Mouse (Mus musculus) neural tube, embryonic 11.5 days (tissue): ENCODE measurements around the gene Atp6v1fnb. TPM values are rescaled to one million over a fixed set of nuclear protein-coding genes. Genes with fewer than 3 reads are reported as not detected.

Experiments used
- ATAC-seq: fragments of 200-750 bp; cut with Nextera tagmentation; 2 replicates; pipeline ENCODE4 v1.8.0; 2017; ENCODE audit warnings: moderate number of reproducible peaks, mild to moderate bottlenecking, moderate TSS enrichment, moderate library complexity; ENCODE audit not compliant: insufficient read depth, low FRiP score, low TSS enrichment
- DNase-seq: peaks from one replicate; pipeline ENCODE4 v3.0.0-alpha.2; 2015; ENCODE audit warnings: low spot score
- H3K27ac ChIP-seq: fragments of 300-500 bp; sonication (generic); 2 replicates; pipeline ENCODE4 v1.5.1; 2014; ENCODE audit warnings: low read depth, mild to moderate bottlenecking, low read length
- H3K27me3 ChIP-seq: fragments of 300-500 bp; sonication (generic); 2 replicates; pipeline ENCODE4 v1.6.1; 2014; ENCODE audit warnings: mild to moderate bottlenecking, low read length, mixed read lengths; ENCODE audit not compliant: control insufficient read depth, insufficient read depth
- H3K36me3 ChIP-seq: fragments of 300-500 bp; sonication (generic); 2 replicates; pipeline ENCODE4 v1.6.1; 2014; ENCODE audit warnings: mild to moderate bottlenecking, low read length, moderate library complexity, mixed read lengths; ENCODE audit not compliant: control insufficient read depth, insufficient read depth
- H3K4me1 ChIP-seq: fragments of 300-500 bp; sonication (generic); 2 replicates; pipeline ENCODE4 v1.6.1; 2014; ENCODE audit warnings: low read length, mixed read lengths; ENCODE audit not compliant: control insufficient read depth, insufficient read depth
- H3K4me2 ChIP-seq: fragments of 300-500 bp; sonication (generic); 2 replicates; pipeline ENCODE4 v1.6.1; 2014; ENCODE audit warnings: low read depth, mild to moderate bottlenecking, moderate library complexity
- H3K4me3 ChIP-seq: fragments of 300-500 bp; sonication (generic); 2 replicates; pipeline ENCODE4 v1.5.1; 2014; ENCODE audit warnings: low read depth, low read length
- H3K9ac ChIP-seq: fragments of 300-500 bp; sonication (generic); 2 replicates; pipeline ENCODE4 v1.6.1; 2014; ENCODE audit warnings: mild to moderate bottlenecking, low read length
- H3K9me3 ChIP-seq: fragments of 300-500 bp; sonication (generic); 2 replicates; pipeline ENCODE4 v1.6.1; 2016; ENCODE audit warnings: low read length; ENCODE audit not compliant: control insufficient read depth
- WGBS: fragments of 180-500 bp; shearing (Covaris S2); extraction: QIAGEN DNeasy Blood & Tissue Kit; methylation state at CpG from one replicate; pipeline ENCODE4 v1.1.7; 2014; 5-methylcytosine and 5-hydroxymethylcytosine counted together
- polyA plus RNA-seq: library from polyadenylated mRNA; unstranded; fragments of >200 nt; fragmentation: Nextera tagmentation; extraction: Ambion mirVana; gene quantifications from 2 replicates; pipeline ENCODE4 v1.2.1, GENCODE M21; 2014

The Atp6v1fnb gene
- polyA plus RNA-seq, 1 experiment from 2014 or later: not detected

GRCm38 (mm10) chr6:29473941-29474691 lies 2.9 kb downstream of the Atp6v1fnb start:
- peak overlapping the region; percentile 26 for H3K9ac ChIP-seq
- H3K4me1 ChIP-seq: no peaks in the 10 kb centered on the region
- H3K4me2 ChIP-seq: peak overlapping the region; percentile 54
- no peak overlapping the region for H3K27ac ChIP-seq
- H3K9me3 ChIP-seq: no peaks in the 10 kb centered on the region
- H3K27me3 ChIP-seq: no peaks in the 10 kb centered on the region
- ATAC-seq (peak; percentile 90), DNase-seq (peak; percentile 81)
- H3K4me3 ChIP-seq: peak overlapping the region; percentile 36
- peaks cover 5% of the 10 kb centered on the region; the same call in 1 of the 2 replicates for H3K36me3 ChIP-seq
- WGBS: 2% methylated on average over 32 of the region's 33 CpGs

- Histone ChIP-seq H3K4me1 (no peaks in the 10 kb centered on the region), H3K9me3 (no peaks in the 10 kb centered on the region), H3K36me3 (peaks cover 5% of the 10 kb centered on the region; the same call in 1 of the 2 replicates), H3K27ac (no peak overlapping the region), H3K27me3 (no peaks in the 10 kb centered on the region), H3K9ac (no peak overlapping the region), H3K4me3 (no peak overlapping the region), H3K4me2 (no peak overlapping the region; the same call in 1 of the 2 replicates)
- 67% methylated on average over 2 of the region's 2 CpGs for WGBS
- no peak for DNase-seq
- ATAC-seq: no peak
Observed at GRCm38 (mm10) chr6:29474736-29475135, 3.5 kb downstream of the Atp6v1fnb start.

- Histone ChIP-seq H3K4me1 (no peaks in the 10 kb centered on the region), H3K4me3 (no peak overlapping the region), H3K27me3 (no peaks in the 10 kb centered on the region), H3K4me2 (no peak overlapping the region), H3K9me3 (no peaks in the 10 kb centered on the region), H3K27ac (no peak overlapping the region), H3K9ac (no peak overlapping the region), H3K36me3 (no peaks in the 10 kb centered on the region)
- no peak for DNase-seq
- WGBS: 93% methylated on average over 13 of the region's 13 CpGs
- no peak for ATAC-seq
Observed at GRCm38 (mm10) chr6:29482691-29483090, 11.5 kb downstream of the Atp6v1fnb start.

- no peaks in the 10 kb centered on the region for H3K36me3 ChIP-seq
- no peak overlapping the region for H3K9ac ChIP-seq
- H3K27ac ChIP-seq: no peak overlapping the region
- H3K27me3 ChIP-seq: no peaks in the 10 kb centered on the region
- 7% methylated on average over 24 of the region's 26 CpGs for WGBS
- H3K4me1 ChIP-seq: no peaks in the 10 kb centered on the region
- H3K9me3 ChIP-seq: no peaks in the 10 kb centered on the region
- peak; percentile 86 for DNase-seq
- peak overlapping the region; percentile 40 for H3K4me2 ChIP-seq
- H3K4me3 ChIP-seq: peak overlapping the region; percentile 18
- peak; percentile 63; the same call in 1 of the 2 replicates for ATAC-seq
Observed at GRCm38 (mm10) chr6:29484716-29485559, 13.7 kb downstream of the Atp6v1fnb start.

GRCm38 (mm10) chr6:29485951-29486350 lies 14.7 kb downstream of the Atp6v1fnb start:
- WGBS: 37% methylated on average over 2 of the region's 2 CpGs
- DNase-seq (no peak), ATAC-seq (no peak)
- no peak overlapping the region for H3K27ac ChIP-seq
- no peaks in the 10 kb centered on the region for H3K36me3 ChIP-seq
- H3K9ac ChIP-seq: no peak overlapping the region
- no peaks in the 10 kb centered on the region for H3K27me3 ChIP-seq
- H3K4me3 ChIP-seq: no peak overlapping the region
- no peaks in the 10 kb centered on the region for H3K4me1 ChIP-seq
- H3K9me3 ChIP-seq: no peaks in the 10 kb centered on the region
- no peak overlapping the region for H3K4me2 ChIP-seq

- Histone ChIP-seq H3K27ac (no peak overlapping the region), H3K4me2 (no peak overlapping the region), H3K9me3 (no peaks in the 10 kb centered on the region), H3K27me3 (peaks cover 23% of the 10 kb centered on the region), H3K9ac (no peak overlapping the region), H3K36me3 (no peaks in the 10 kb centered on the region), H3K4me3 (no peak overlapping the region), H3K4me1 (no peaks in the 10 kb centered on the region)
- 85% methylated on average over 4 of the region's 4 CpGs for WGBS
- DNase-seq (no peak), ATAC-seq (no peak)
Observed at GRCm38 (mm10) chr6:29494101-29494500, 22.9 kb downstream of the Atp6v1fnb start.

GRCm38 (mm10) chr6:29496270-29496669 lies 25.0 kb downstream of the Atp6v1fnb start:
- Histone ChIP-seq H3K27me3 (peaks cover 23% of the 10 kb centered on the region), H3K36me3 (no peaks in the 10 kb centered on the region), H3K4me3 (no peak overlapping the region), H3K27ac (no peak overlapping the region), H3K4me2 (no peak overlapping the region), H3K9me3 (no peaks in the 10 kb centered on the region), H3K4me1 (no peaks in the 10 kb centered on the region), H3K9ac (no peak overlapping the region)
- DNase-seq (no peak), ATAC-seq (no peak)
- 20% methylated on average over 25 of the region's 25 CpGs for WGBS

GRCm38 (mm10) chr6:29497791-29498190 lies 26.6 kb downstream of the Atp6v1fnb start:
- peaks cover 22% of the 10 kb centered on the region for H3K27me3 ChIP-seq

More at GRCm38 (mm10) chr6:29497791-29498190, 26.6 kb downstream of the Atp6v1fnb start:
- 40% methylated on average over 2 of the region's 2 CpGs for WGBS
- no peak overlapping the region for H3K4me2 ChIP-seq
- no peaks in the 10 kb centered on the region for H3K36me3 ChIP-seq
- DNase-seq (no peak), ATAC-seq (no peak)
- H3K4me3 ChIP-seq: no peak overlapping the region
- no peaks in the 10 kb centered on the region for H3K9me3 ChIP-seq
- no peak overlapping the region for H3K27ac ChIP-seq
- H3K4me1 ChIP-seq: no peaks in the 10 kb centered on the region
- H3K9ac ChIP-seq: no peak overlapping the region
